Comparison of ENCODE assay signal across 11 mouse cellular contexts in the genomic region with DNA sequence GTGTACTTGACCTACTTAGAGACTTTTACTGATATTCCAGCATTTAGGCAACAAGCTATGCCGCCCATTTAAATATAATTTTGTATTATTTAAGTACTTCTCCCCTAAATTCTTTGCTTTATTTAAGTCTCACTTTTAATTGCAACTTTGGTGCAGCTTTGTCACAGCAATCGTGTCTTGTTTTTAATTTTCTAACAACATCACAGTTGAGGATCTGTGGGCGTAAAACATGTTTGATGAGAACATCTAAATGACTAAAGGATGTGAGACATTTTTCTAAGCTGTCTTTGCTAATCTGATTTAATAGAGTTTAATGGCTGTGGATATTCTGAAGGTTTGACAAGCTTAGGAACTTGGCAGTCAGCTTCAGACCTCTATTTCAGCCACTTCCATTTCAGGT.
"Had no signal": no experiment of that assay in that cellular context is flagged by ENCODE, and none has a peak within 500 bp of the region (broad histone marks: within the 10 kb centered on the region; RNA-seq: fewer than 3 reads in every experiment).

No protein-coding gene starts in this region.

- ATAC-seq: intestine, postnatal 0 days; lung, postnatal 0 days; midbrain, embryonic 13.5 days had no signal

- H3K27me3 ChIP-seq: liver, embryonic 15.5 days; midbrain, embryonic 13.5 days had no signal

- H3K36me3 ChIP-seq: limb, embryonic 10.5 days; liver, embryonic 15.5 days; midbrain, embryonic 13.5 days had no signal

- H3K9me3 ChIP-seq: limb, embryonic 10.5 days; liver, embryonic 15.5 days; midbrain, embryonic 13.5 days had no signal

- H3K27ac ChIP-seq: limb, embryonic 10.5 days; liver, embryonic 15.5 days; midbrain, embryonic 13.5 days; stomach, postnatal 0 days had no signal

- DNase-seq: lung, adult 2 months; lung, postnatal 36 days; thymus, adult 18-20 months; thymus, postnatal 14 days had no signal

- H3K4me2 ChIP-seq: liver, embryonic 11.5 days; liver, embryonic 15.5 days; midbrain, embryonic 13.5 days had no signal

- H3K4me1 ChIP-seq: liver, embryonic 15.5 days; midbrain, embryonic 13.5 days had no signal

- H3K4me3 ChIP-seq: limb, embryonic 10.5 days; liver, embryonic 15.5 days; midbrain, embryonic 13.5 days had no signal

- H3K9ac ChIP-seq: liver, embryonic 15.5 days; midbrain, embryonic 13.5 days had no signal
